Mouse (Mus musculus) pancreas, adult 10 weeks (tissue): Measurements from ENCODE around the gene Pcolce. TPM values are rescaled to one million over a fixed set of nuclear protein-coding genes. Genes with fewer than 3 reads are reported as not detected.

Source experiments
- polyA plus RNA-seq: library from polyadenylated mRNA; stranded (reverse); fragments of 350-450 nt; fragmentation: Illumina TruSeq; extraction: RNeasy Lipid Tissue Mini Kit (QIAGEN cat#74804); gene quantifications from one replicate; pipeline ENCODE4 v1.2.3, GENCODE M21; 2015; ENCODE audit warnings: low read depth, low replicate concordance; ENCODE audit not compliant: insufficient read depth

Gene Pcolce
- polyA plus RNA-seq, result 52.4 TPM

GRCm38 (mm10) chr5:137613550-137613949, at the start of gene Pcolce:
Gene Pcolce, minus strand, starts transcription at chr5:137613784.

GRCm38 (mm10) chr5:137645652-137646091, 32.1 kb upstream of the Pcolce start, which contains the start of gene Irs3:
Gene Irs3, minus strand, starts transcription at chr5:137645714.

GRCm38 (mm10) chr5:137641054-137641453, 27.5 kb upstream of the Pcolce start, which contains the start of gene Sap25:
Gene Sap25, plus strand, starts transcription at chr5:137641334.

GRCm38 (mm10) chr5:137628498-137629305, 15.1 kb upstream of the Pcolce start, which contains the start of the genes Fbxo24, Lrch4 and Gm20605:
Gene Fbxo24, minus strand, starts transcription at chr5:137629002.
Gene Lrch4, plus strand, starts transcription at chr5:137629121.
Gene Gm20605, plus strand, starts transcription at chr5:137629175.

GRCm38 (mm10) chr5:137600619-137601364, 12.8 kb downstream of the Pcolce start, which contains the start of gene Mospd3:
Gene Mospd3, minus strand, starts transcription at chr5:137601058.

GRCm38 (mm10) chr5:137569665-137570064, 43.9 kb downstream of the Pcolce start, which contains the start of gene Tfr2:
Gene Tfr2, plus strand, starts transcription at chr5:137569840.

Other genes with a start within 250 kb of the Pcolce start
- gene Zan, start 136.7 kb downstream of the Pcolce start, polyA plus RNA-seq, result 0.06 TPM
- 3.0 TPM for gene Pop7, start 111.3 kb downstream of the Pcolce start, polyA plus RNA-seq
- gene Gigyf1, start 95.2 kb downstream of the Pcolce start, polyA plus RNA-seq, result 8.7 TPM
- not detected for gene Epo, start 80.5 kb downstream of the Pcolce start, polyA plus RNA-seq
- 138 TPM for gene Gnb2, start 80.3 kb downstream of the Pcolce start, polyA plus RNA-seq
- 3.0 TPM for gene Actl6b, start 60.3 kb downstream of the Pcolce start, polyA plus RNA-seq
- not detected for gene Tfr2, start 43.9 kb downstream of the Pcolce start, polyA plus RNA-seq
- 12.9 TPM for gene Mospd3, start 12.7 kb downstream of the Pcolce start, polyA plus RNA-seq
- gene Fbxo24, start 15.2 kb upstream of the Pcolce start, polyA plus RNA-seq, result not detected
- gene Lrch4, start 15.3 kb upstream of the Pcolce start, polyA plus RNA-seq, result 5.2 TPM
- gene Gm20605, start 15.4 kb upstream of the Pcolce start, polyA plus RNA-seq, result 8.8 TPM
- gene Sap25, start 27.6 kb upstream of the Pcolce start, polyA plus RNA-seq, result 41.3 TPM
- 0.57 TPM for gene Irs3, start 31.9 kb upstream of the Pcolce start, polyA plus RNA-seq
- 3.9 TPM for gene Agfg2, start 70.9 kb upstream of the Pcolce start, polyA plus RNA-seq
- gene Nyap1, start 127.8 kb upstream of the Pcolce start, polyA plus RNA-seq, result 1.2 TPM
- 16.1 TPM for gene Tsc22d4, start 131.9 kb upstream of the Pcolce start, polyA plus RNA-seq
- gene Ppp1r35, start 165.1 kb upstream of the Pcolce start, polyA plus RNA-seq, result 6.1 TPM
- gene Mepce, start 173.9 kb upstream of the Pcolce start, polyA plus RNA-seq, result 15.2 TPM
- 1.2 TPM for gene Zcwpw1, start 174.0 kb upstream of the Pcolce start, polyA plus RNA-seq
- 2.6 TPM for gene Pilra, start 222.5 kb upstream of the Pcolce start, polyA plus RNA-seq
- gene Pilrb1, start 244.3 kb upstream of the Pcolce start, polyA plus RNA-seq, result not detected